Mouse (Mus musculus) neural tube, embryonic 11.5 days (tissue): ENCODE results near the gene Ranbp9. TPM values are rescaled to one million over a fixed set of nuclear protein-coding genes. Genes with fewer than 3 reads are reported as not detected.
A peak's percentile ranks its signal among the peaks of the same experiment; 100 is the strongest.

ENCODE experiments used
- ATAC-seq: fragments of 200-750 bp; cut with Nextera tagmentation; 2 replicates; pipeline ENCODE4 v1.8.0; 2017; ENCODE audit warnings: moderate number of reproducible peaks, mild to moderate bottlenecking, moderate TSS enrichment, moderate library complexity; ENCODE audit not compliant: insufficient read depth, low FRiP score, low TSS enrichment
- DNase-seq: peaks from one replicate; pipeline ENCODE4 v3.0.0-alpha.2; 2015; ENCODE audit warnings: low spot score
- H3K27ac ChIP-seq: fragments of 300-500 bp; sonication (generic); 2 replicates; pipeline ENCODE4 v1.5.1; 2014; ENCODE audit warnings: low read depth, mild to moderate bottlenecking, low read length
- H3K27me3 ChIP-seq: fragments of 300-500 bp; sonication (generic); 2 replicates; pipeline ENCODE4 v1.6.1; 2014; ENCODE audit warnings: mild to moderate bottlenecking, low read length, mixed read lengths; ENCODE audit not compliant: control insufficient read depth, insufficient read depth
- H3K36me3 ChIP-seq: fragments of 300-500 bp; sonication (generic); 2 replicates; pipeline ENCODE4 v1.6.1; 2014; ENCODE audit warnings: mild to moderate bottlenecking, low read length, moderate library complexity, mixed read lengths; ENCODE audit not compliant: control insufficient read depth, insufficient read depth
- H3K4me1 ChIP-seq: fragments of 300-500 bp; sonication (generic); 2 replicates; pipeline ENCODE4 v1.6.1; 2014; ENCODE audit warnings: low read length, mixed read lengths; ENCODE audit not compliant: control insufficient read depth, insufficient read depth
- H3K4me2 ChIP-seq: fragments of 300-500 bp; sonication (generic); 2 replicates; pipeline ENCODE4 v1.6.1; 2014; ENCODE audit warnings: low read depth, mild to moderate bottlenecking, moderate library complexity
- H3K4me3 ChIP-seq: fragments of 300-500 bp; sonication (generic); 2 replicates; pipeline ENCODE4 v1.5.1; 2014; ENCODE audit warnings: low read depth, low read length
- H3K9ac ChIP-seq: fragments of 300-500 bp; sonication (generic); 2 replicates; pipeline ENCODE4 v1.6.1; 2014; ENCODE audit warnings: mild to moderate bottlenecking, low read length
- H3K9me3 ChIP-seq: fragments of 300-500 bp; sonication (generic); 2 replicates; pipeline ENCODE4 v1.6.1; 2016; ENCODE audit warnings: low read length; ENCODE audit not compliant: control insufficient read depth
- WGBS: fragments of 180-500 bp; shearing (Covaris S2); extraction: QIAGEN DNeasy Blood & Tissue Kit; methylation state at CpG from one replicate; pipeline ENCODE4 v1.1.7; 2014; 5-methylcytosine and 5-hydroxymethylcytosine counted together
- polyA plus RNA-seq: library from polyadenylated mRNA; unstranded; fragments of >200 nt; fragmentation: Nextera tagmentation; extraction: Ambion mirVana; gene quantifications from 2 replicates; pipeline ENCODE4 v1.2.1, GENCODE M21; 2014

Ranbp9 gene
- polyA plus RNA-seq, 1 experiment from 2014 or later = 10.9 TPM

GRCm38 (mm10) chr13:43485278-43485976 lies 4.3 kb upstream of the Ranbp9 start:
- WGBS = 95% methylated on average over 5 of the region's 5 CpGs
- Histone ChIP-seq H3K4me1 (no peaks in the 10 kb centered on the region; the same call in none of the 2 replicates), H3K4me3 (no peak overlapping the region), H3K9me3 (no peaks in the 10 kb centered on the region), H3K27ac (no peak overlapping the region), H3K36me3 (no peaks in the 10 kb centered on the region), H3K4me2 (no peak overlapping the region), H3K27me3 (no peaks in the 10 kb centered on the region), H3K9ac (no peak overlapping the region)
- no peak for ATAC-seq
- no peak for DNase-seq

- ATAC-seq (no peak), DNase-seq (no peak)
- 94% methylated on average over 9 of the region's 9 CpGs for WGBS
- Histone ChIP-seq H3K4me3 (no peak overlapping the region), H3K36me3 (no peaks in the 10 kb centered on the region), H3K4me2 (no peak overlapping the region), H3K27me3 (no peaks in the 10 kb centered on the region), H3K27ac (no peak overlapping the region), H3K9me3 (no peaks in the 10 kb centered on the region), H3K4me1 (peaks cover 7% of the 10 kb centered on the region), H3K9ac (no peak overlapping the region)
These were observed 1.7 kb upstream of the Ranbp9 start for GRCm38 (mm10) chr13:43482782-43483181.

GRCm38 (mm10) chr13:43481859-43482245 lies 770 bp upstream of the Ranbp9 start:
- ATAC-seq (peak; percentile 25; the same call in 1 of the 2 replicates), DNase-seq (no peak)
- no peaks in the 10 kb centered on the region for H3K9me3 ChIP-seq
- peaks cover 8% of the 10 kb centered on the region for H3K4me1 ChIP-seq
- WGBS = 45% methylated on average over 6 of the region's 6 CpGs
- H3K36me3 ChIP-seq = no peaks in the 10 kb centered on the region
- no peaks in the 10 kb centered on the region for H3K27me3 ChIP-seq
- peak overlapping the region; percentile 99 for H3K27ac ChIP-seq
- H3K4me2 ChIP-seq = peak overlapping the region; percentile 70
- H3K9ac ChIP-seq = peak overlapping the region; percentile 98
- H3K4me3 ChIP-seq = peak overlapping the region; percentile 68

GRCm38 (mm10) chr13:43480595-43480956 lies 506 bp downstream of the Ranbp9 start:
- Histone ChIP-seq H3K27ac (peak overlapping the region; percentile 99), H3K4me3 (peak overlapping the region; percentile 68), H3K36me3 (no peaks in the 10 kb centered on the region), H3K9ac (peak overlapping the region; percentile 98), H3K27me3 (no peaks in the 10 kb centered on the region), H3K4me2 (peak overlapping the region; percentile 70), H3K9me3 (no peaks in the 10 kb centered on the region), H3K4me1 (peaks cover 8% of the 10 kb centered on the region)
- WGBS = 0% methylated on average over 17 of the region's 67 CpGs
- ATAC-seq (no peak; the same call in 1 of the 2 replicates), DNase-seq (no peak)

- H3K9ac ChIP-seq = peak overlapping the region; percentile 98
- no peak for ATAC-seq
- WGBS = under 1% methylated on average over 36 of the region's 36 CpGs
These were observed 1.1 kb downstream of the Ranbp9 start for GRCm38 (mm10) chr13:43479767-43480571.

GRCm38 (mm10) chr13:43479024-43479705 lies 1.9 kb downstream of the Ranbp9 start:
- Histone ChIP-seq H3K9me3 (no peaks in the 10 kb centered on the region), H3K27me3 (no peaks in the 10 kb centered on the region), H3K4me3 (peak overlapping the region; percentile 68), H3K27ac (no peak overlapping the region), H3K36me3 (no peaks in the 10 kb centered on the region), H3K4me2 (peak overlapping the region; percentile 70), H3K4me1 (peaks cover 8% of the 10 kb centered on the region), H3K9ac (peak overlapping the region; percentile 98)
- WGBS = 18% methylated on average over 6 of the region's 6 CpGs
- ATAC-seq = no peak
- no peak for DNase-seq

More at GRCm38 (mm10) chr13:43479767-43480571, 1.1 kb downstream of the Ranbp9 start:
- Histone ChIP-seq H3K9me3 (no peaks in the 10 kb centered on the region), H3K27me3 (no peaks in the 10 kb centered on the region), H3K4me2 (peak overlapping the region; percentile 70), H3K27ac (peak overlapping the region; percentile 99), H3K36me3 (no peaks in the 10 kb centered on the region), H3K4me1 (peaks cover 8% of the 10 kb centered on the region), H3K4me3 (peak overlapping the region; percentile 68)
- DNase-seq = peak; percentile 58

GRCm38 (mm10) chr13:43478586-43478985 lies 2.5 kb downstream of the Ranbp9 start:
- Histone ChIP-seq H3K4me1 (peaks cover 8% of the 10 kb centered on the region), H3K4me3 (peak overlapping the region; percentile 68), H3K9ac (peak overlapping the region; percentile 64), H3K36me3 (no peaks in the 10 kb centered on the region), H3K9me3 (no peaks in the 10 kb centered on the region), H3K27me3 (no peaks in the 10 kb centered on the region), H3K27ac (no peak overlapping the region), H3K4me2 (peak overlapping the region; percentile 70)
- 38% methylated on average over 8 of the region's 8 CpGs for WGBS
- DNase-seq (no peak), ATAC-seq (no peak)

GRCm38 (mm10) chr13:43477098-43477697 lies 3.9 kb downstream of the Ranbp9 start:
- H3K4me1 ChIP-seq = peaks cover 8% of the 10 kb centered on the region
- no peak overlapping the region for H3K4me2 ChIP-seq
- no peak overlapping the region for H3K4me3 ChIP-seq
- no peaks in the 10 kb centered on the region for H3K27me3 ChIP-seq
- DNase-seq (no peak), ATAC-seq (no peak)
- H3K9ac ChIP-seq = no peak overlapping the region
- H3K36me3 ChIP-seq = no peaks in the 10 kb centered on the region
- no peak overlapping the region for H3K27ac ChIP-seq
- no peaks in the 10 kb centered on the region for H3K9me3 ChIP-seq
- WGBS = 85% methylated on average over 3 of the region's 3 CpGs
